Mouse (Mus musculus) cerebral cortex, adult 2 months (tissue): Measurements from ENCODE around the gene Olfr1377.

Experiments used
- WGBS: fragments of 180-500 bp; shearing (Covaris S2); methylation state at CpG from one replicate; pipeline ENCODE4 v1.1.7; 2018; 5-methylcytosine and 5-hydroxymethylcytosine counted together

Olfr1377 gene

GRCm38 (mm10) chr11:50981667-50982066 lies at the start of gene Olfr1377:
Gene Olfr1377, plus strand, starts transcription at chr11:50981967.
- 60% methylated on average over 5 of the region's 5 CpGs for WGBS

GRCm38 (mm10) chr11:50932040-50932439 lies 49.7 kb upstream of the Olfr1377 start:
- 67% methylated on average over 1 of the region's 1 CpGs for WGBS

GRCm38 (mm10) chr11:50938435-50938834 lies 43.3 kb upstream of the Olfr1377 start:
- WGBS, result 82% methylated on average over 8 of the region's 8 CpGs

GRCm38 (mm10) chr11:50939621-50940366 lies 42.0 kb upstream of the Olfr1377 start:
- 35% methylated on average over 14 of the region's 14 CpGs for WGBS

- WGBS, result 72% methylated on average over 12 of the region's 12 CpGs
These were observed 39.4 kb upstream of the Olfr1377 start for GRCm38 (mm10) chr11:50942386-50942785.

- WGBS, result 79% methylated on average over 14 of the region's 14 CpGs
These were observed 38.3 kb upstream of the Olfr1377 start, which contains the start of gene 4933414I15Rik for GRCm38 (mm10) chr11:50943506-50943905. Gene 4933414I15Rik, minus strand, starts transcription at chr11:50943765.

- WGBS, result 54% methylated on average over 14 of the region's 14 CpGs
These were observed 29.5 kb upstream of the Olfr1377 start for GRCm38 (mm10) chr11:50952290-50952689.

- 77% methylated on average over 6 of the region's 6 CpGs for WGBS
These were observed 28.1 kb upstream of the Olfr1377 start, which contains the start of gene Prop1 for GRCm38 (mm10) chr11:50953665-50954064. Gene Prop1, minus strand, starts transcription at chr11:50953765.

- whole genome bisulfite sequencing, result 71% methylated on average over 2 of the region's 2 CpGs
These were observed 16.9 kb upstream of the Olfr1377 start for GRCm38 (mm10) chr11:50964886-50965285.

- 92% methylated on average over 11 of the region's 11 CpGs for WGBS
These were observed 15.5 kb upstream of the Olfr1377 start, which contains the start of gene Olfr1378 for GRCm38 (mm10) chr11:50966230-50966629. Gene Olfr1378, plus strand, starts transcription at chr11:50966530.

- WGBS, result 73% methylated on average over 4 of the region's 4 CpGs
These were observed 4.6 kb upstream of the Olfr1377 start for GRCm38 (mm10) chr11:50977216-50977615.

- 79% methylated on average over 5 of the region's 5 CpGs for WGBS
These were observed 21.5 kb downstream of the Olfr1377 start, which contains the start of gene Olfr51 for GRCm38 (mm10) chr11:51003296-51003695. Gene Olfr51, plus strand, starts transcription at chr11:51003596.

GRCm38 (mm10) chr11:51011821-51012220 lies 30.1 kb downstream of the Olfr1377 start:
- 72% methylated on average over 5 of the region's 5 CpGs for WGBS

- 48% methylated on average over 1 of the region's 1 CpGs for WGBS
These were observed 32.2 kb downstream of the Olfr1377 start, which contains the start of gene Olfr54 for GRCm38 (mm10) chr11:51013936-51014335. Gene Olfr54, plus strand, starts transcription at chr11:51014236.

GRCm38 (mm10) chr11:51016341-51016740 lies 34.6 kb downstream of the Olfr1377 start:
- WGBS, result 59% methylated on average over 2 of the region's 2 CpGs

GRCm38 (mm10) chr11:51026811-51027210 lies 45.0 kb downstream of the Olfr1377 start:
- WGBS, result 78% methylated on average over 11 of the region's 11 CpGs

- 80% methylated on average over 8 of the region's 8 CpGs for WGBS
These were observed 47.6 kb downstream of the Olfr1377 start for GRCm38 (mm10) chr11:51029381-51029780.

GRCm38 (mm10) chr11:51030225-51030624 lies 48.5 kb downstream of the Olfr1377 start:
- 89% methylated on average over 2 of the region's 2 CpGs for WGBS

- 31% methylated on average over 1 of the region's 1 CpGs for WGBS
These were observed 51.1 kb downstream of the Olfr1377 start for GRCm38 (mm10) chr11:51032851-51033250.

- WGBS, result 87% methylated on average over 2 of the region's 2 CpGs
These were observed 54.2 kb downstream of the Olfr1377 start for GRCm38 (mm10) chr11:51035951-51036350.
